30 mouse cellular contexts compared by ENCODE assay signal in genomic region chr3:116310033-116310432, GRCm38 (mm10). TPM values are rescaled to one million over a fixed set of nuclear protein-coding genes. Genes with fewer than 3 reads are reported as not detected.
DNase-seq lines count a peak whose midpoint lies in the region; ATAC-seq lines count a peak whose summit lies in the region.
"Had no signal": no experiment of that assay in that cellular context is flagged by ENCODE, and none has a peak within 500 bp of the region (broad histone marks: within the 10 kb centered on the region; RNA-seq: fewer than 3 reads in every experiment).

No protein-coding gene starts in this region.

- no peaks in the 10 kb centered on the region for H3K9me3 ChIP-seq in forebrain, embryonic 16.5 days (ENCODE audit: control insufficient read depth, low read length)
- no peaks in the 10 kb centered on the region for H3K9me3 ChIP-seq in forebrain, embryonic 14.5 days (replicated peaks; ENCODE audit: control insufficient read depth, low read length)
- no peaks in the 10 kb centered on the region for H3K9me3 ChIP-seq in midbrain, embryonic 15.5 days
- no peaks in the 10 kb centered on the region for H3K9me3 ChIP-seq in midbrain, embryonic 10.5 days (replicated peaks)
- H3K9me3 ChIP-seq: embryonic facial prominence, embryonic 10.5 days; embryonic facial prominence, embryonic 13.5 days; G1E; heart, embryonic 12.5 days; heart, embryonic 15.5 days had no signal

- H3K9ac ChIP-seq in forebrain, embryonic 16.5 days (replicated peaks; ENCODE audit: low read depth, low read length), result no peak overlapping the region
- H3K9ac ChIP-seq in forebrain, embryonic 14.5 days (ENCODE audit: low read length), result no peak overlapping the region
- H3K9ac ChIP-seq in midbrain, embryonic 15.5 days, result no peak overlapping the region
- H3K9ac ChIP-seq: embryonic facial prominence, embryonic 13.5 days; heart, embryonic 12.5 days; heart, embryonic 15.5 days; hindbrain, embryonic 14.5 days had no signal

- no peaks in the 10 kb centered on the region for H3K27me3 ChIP-seq in forebrain, embryonic 16.5 days (replicated peaks; ENCODE audit: control insufficient read depth, insufficient read depth, low read length)
- no peaks in the 10 kb centered on the region for H3K27me3 ChIP-seq in forebrain, embryonic 14.5 days (replicated peaks; ENCODE audit: control insufficient read depth, insufficient read depth, low read length)
- H3K27me3 ChIP-seq in midbrain, embryonic 15.5 days (replicated peaks), result no peaks in the 10 kb centered on the region
- no peaks in the 10 kb centered on the region for H3K27me3 ChIP-seq in midbrain, embryonic 10.5 days (ENCODE audit: low read depth, poor library complexity, severe bottlenecking)
- H3K27me3 ChIP-seq: CH12.LX; embryonic facial prominence, embryonic 13.5 days; heart, embryonic 12.5 days; heart, embryonic 15.5 days; Patski had no signal

- H3K4me1 ChIP-seq in forebrain, embryonic 16.5 days (replicated peaks; ENCODE audit: control insufficient read depth, insufficient read depth, low read length), result peaks cover 7% of the 10 kb centered on the region
- H3K4me1 ChIP-seq in forebrain, embryonic 14.5 days (ENCODE audit: control insufficient read depth, insufficient read depth, low read length), result peaks cover under 1% of the 10 kb centered on the region; the same call in 1 of the 2 replicates
- no peaks in the 10 kb centered on the region for H3K4me1 ChIP-seq in midbrain, embryonic 15.5 days
- H3K4me1 ChIP-seq in midbrain, embryonic 10.5 days, result no peaks in the 10 kb centered on the region
- H3K4me1 ChIP-seq: embryonic facial prominence, embryonic 10.5 days; embryonic facial prominence, embryonic 13.5 days had no signal

- no peak for DNase-seq in forebrain, embryonic 14.5 days (ENCODE audit: low spot score)
- no peak for DNase-seq in midbrain, embryonic 10.5 days (ENCODE audit: low spot score)
- no peak for DNase-seq in urinary bladder, postnatal 4 days (ENCODE audit: low spot score in 2 of 2)
- DNase-seq: adrenal gland, postnatal 10 days; B cell, adult 2 months; cerebellum, adult 11-12 months; cerebellum, adult 8-10 months; cerebellum, postnatal 10 days; cerebellum, postnatal 36 days; embryo, embryonic 11 days; gastrocnemius, postnatal 25 days; heart, adult 18-20 months; heart, postnatal 10 days; heart, postnatal 36 days had no signal

- no peak overlapping the region for H3K4me2 ChIP-seq in forebrain, embryonic 16.5 days (ENCODE audit: low read length)
- no peak overlapping the region for H3K4me2 ChIP-seq in forebrain, embryonic 14.5 days (ENCODE audit: low read length)
- H3K4me2 ChIP-seq in midbrain, embryonic 15.5 days, result no peak overlapping the region
- H3K4me2 ChIP-seq: embryonic facial prominence, embryonic 13.5 days; heart, embryonic 12.5 days; heart, embryonic 15.5 days; hindbrain, embryonic 14.5 days had no signal

- WGBS in forebrain, embryonic 16.5 days, result 79% methylated on average over 10 of the region's 10 CpGs
- WGBS in forebrain, embryonic 14.5 days, result 89% methylated on average over 10 of the region's 10 CpGs
- WGBS in midbrain, embryonic 15.5 days, result 78% methylated on average over 10 of the region's 10 CpGs
- 93% methylated on average over 10 of the region's 10 CpGs for WGBS in midbrain, embryonic 10.5 days

- no peak overlapping the region for H3K27ac ChIP-seq in forebrain, embryonic 16.5 days (ENCODE audit: low read length)
- no peak overlapping the region for H3K27ac ChIP-seq in forebrain, embryonic 14.5 days (ENCODE audit: low read depth, low read length)
- no peak overlapping the region for H3K27ac ChIP-seq in midbrain, embryonic 15.5 days
- no peak overlapping the region for H3K27ac ChIP-seq in midbrain, embryonic 10.5 days (replicated peaks)
- H3K27ac ChIP-seq: embryonic facial prominence, embryonic 10.5 days; embryonic facial prominence, embryonic 13.5 days; heart, embryonic 15.5 days; hindbrain, embryonic 14.5 days; hindbrain, postnatal 0 days had no signal

- H3K36me3 ChIP-seq in forebrain, embryonic 16.5 days (ENCODE audit: control insufficient read depth, insufficient read depth), result no peaks in the 10 kb centered on the region
- peaks cover 22% of the 10 kb centered on the region; the same call in 1 of the 2 replicates for H3K36me3 ChIP-seq in forebrain, embryonic 14.5 days (ENCODE audit: control insufficient read depth, insufficient read depth, low read length)
- H3K36me3 ChIP-seq in midbrain, embryonic 15.5 days (replicated peaks), result no peaks in the 10 kb centered on the region
- H3K36me3 ChIP-seq in midbrain, embryonic 10.5 days, result peaks cover 60% of the 10 kb centered on the region
- H3K36me3 ChIP-seq: heart, embryonic 15.5 days had no signal

- peak; percentile 27; the same call in 1 of the 2 replicates for ATAC-seq in forebrain, embryonic 16.5 days
- no peak for ATAC-seq in forebrain, embryonic 14.5 days
- ATAC-seq in midbrain, embryonic 15.5 days (replicated peaks), result peak; percentile 61; the same call in 1 of the 2 replicates
- 0 out of 2 replicates have a peak, but pooled peaks have one; percentile 17 for ATAC-seq in megakaryocyte, adult 5-6 weeks (ENCODE audit: poor library complexity, severe bottlenecking)
- ATAC-seq: hindbrain, postnatal 0 days; inflammation-experienced regulatory T-cells, adult 6 months; intestine, embryonic 16.5 days; Patski had no signal

- no peak overlapping the region for H3K4me3 ChIP-seq in forebrain, embryonic 16.5 days (replicated peaks; ENCODE audit: low read length)
- no peak overlapping the region for H3K4me3 ChIP-seq in forebrain, embryonic 14.5 days (ENCODE audit: low read depth, low read length)
- no peak overlapping the region for H3K4me3 ChIP-seq in midbrain, embryonic 15.5 days
- no peak overlapping the region for H3K4me3 ChIP-seq in midbrain, embryonic 10.5 days
- H3K4me3 ChIP-seq: embryonic facial prominence, embryonic 10.5 days; embryonic facial prominence, embryonic 13.5 days; erythroblast, embryonic 14.5 days; heart, embryonic 12.5 days; heart, embryonic 15.5 days had no signal

RNA-seq across cellular contexts. Expression of gene Gpr88, which starts 56.7 kb away (rescaled TPM):
- polyA plus RNA-seq in forebrain, embryonic 16.5 days (2015; fragmentation: Nextera tagmentation; extraction: Ambion mirVana), result 13.1 and 17.1 TPM in 2 replicates
- polyA plus RNA-seq in forebrain, embryonic 14.5 days (2014; fragmentation: Nextera tagmentation; extraction: Ambion mirVana), result 5.2 and 9.6 TPM in 2 replicates
- 3.0 and 3.2 TPM in 2 replicates for polyA plus RNA-seq in midbrain, embryonic 15.5 days (2015; fragmentation: Nextera tagmentation; extraction: Ambion mirVana)
- not detected in 2 replicates for polyA plus RNA-seq in midbrain, embryonic 10.5 days (2016; fragmentation: Nextera tagmentation; extraction: Ambion mirVana)
- total RNA-seq in megakaryocyte, adult 5-6 weeks (2015), result 0.07 TPM in 1 of 2 replicates, not detected in the other
- 0.18 and 0.37 TPM in 2 replicates for total RNA-seq in megakaryocyte, adult 5-6 weeks (2017)
- total RNA-seq: CH12.LX; gastrocnemius, adult 8-10 months; gastrocnemius, postnatal 25 days had no signal
- polyA plus RNA-seq: erythroblast, embryonic 14.5 days; G1E; heart, embryonic 12.5 days; inflammation-experienced regulatory T-cells, adult 6 months had no signal
